ENCODE assay signal across 11 mouse cellular contexts in the genomic region with DNA sequence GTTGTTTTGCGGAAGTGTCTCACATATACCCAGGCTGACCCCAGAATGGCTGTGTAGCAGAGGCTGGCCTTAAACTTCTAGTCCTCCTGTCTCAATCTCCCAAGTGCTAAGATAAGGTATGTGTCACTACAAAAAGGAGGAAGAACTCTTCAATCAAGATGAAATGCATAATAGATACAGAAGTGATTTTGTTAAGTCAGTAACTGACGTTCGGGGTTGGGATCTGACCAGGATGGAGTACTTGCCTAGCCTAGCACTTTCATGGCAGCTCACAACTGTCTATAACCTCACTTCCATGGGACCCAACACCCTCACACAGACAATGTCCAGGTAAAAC.
DNase-seq lines count a peak whose midpoint lies in the region; ATAC-seq and TF ChIP-seq lines count a peak whose summit lies in the region.
"Had no signal": no experiment of that assay in that cellular context is flagged by ENCODE, and none has a peak within 500 bp of the region (broad histone marks: within the 10 kb centered on the region; RNA-seq: fewer than 3 reads in every experiment).

No protein-coding gene starts in this region.

- peaks cover 33% of the 10 kb centered on the region for H3K36me3 ChIP-seq in heart, adult 2 months (ENCODE audit: control insufficient read depth, insufficient read depth, low read length)
- no peaks in the 10 kb centered on the region for H3K36me3 ChIP-seq in intestine, embryonic 16.5 days (ENCODE audit: control insufficient read depth, insufficient read depth, low read length)
- H3K36me3 ChIP-seq in stomach, embryonic 14.5 days (ENCODE audit: control insufficient read depth, insufficient read depth, low read length), result no peaks in the 10 kb centered on the region
- H3K36me3 ChIP-seq: midbrain, embryonic 15.5 days had no signal

- no peak for DNase-seq in heart, adult 2 months
- DNase-seq in heart, postnatal 25 days (ENCODE audit: low spot score), result no peak
- DNase-seq in left cerebral cortex, adult 2 months (ENCODE audit: extremely low spot score in 1 of 2, low spot score in 2 of 2), result no peak
- DNase-seq in left cerebral cortex, postnatal 14 days (ENCODE audit: low spot score in 2 of 2), result no peak
- DNase-seq in adipocyte (ENCODE audit: low spot score), result no peak
- DNase-seq in urinary bladder, postnatal 14 days (ENCODE audit: low spot score), result no peak
- DNase-seq: lung, adult 2 months had no signal

- H3K79me2 ChIP-seq in heart, adult 2 months (replicated peaks; ENCODE audit: control insufficient read depth, insufficient read depth, low read length), result no peaks in the 10 kb centered on the region

- TF ChIP-seq EP300 in heart, adult 2 months (IDR thresholded peaks at IDR 0.05; ENCODE audit: insufficient read depth, low read depth, low read length), result no peak

- H3K9me3 ChIP-seq in intestine, embryonic 16.5 days (ENCODE audit: control insufficient read depth, low read length), result no peaks in the 10 kb centered on the region
- H3K9me3 ChIP-seq in stomach, embryonic 14.5 days (ENCODE audit: control insufficient read depth, low read depth, low read length), result no peaks in the 10 kb centered on the region
- H3K9me3 ChIP-seq: midbrain, embryonic 15.5 days had no signal

- intact Hi-C loops in heart, adult 2 months (cut with DNase I), result no loop called here
- intact Hi-C loops in heart, postnatal 25 days (cut with DNase I), result no loop called here
- intact Hi-C loops in left cerebral cortex, adult 2 months (cut with DNase I), result loop anchor here (5.0 kb wide), 1 partner anchor 62 kb away; no protein-coding TSS in a partner anchor
- intact Hi-C loops in left cerebral cortex, postnatal 14 days (cut with DNase I), result no loop called here

- no peak overlapping the region for H3K9ac ChIP-seq in heart, adult 2 months (ENCODE audit: low read depth, low read length)
- no peak overlapping the region for H3K9ac ChIP-seq in intestine, embryonic 16.5 days (ENCODE audit: low read depth, low read length)
- no peak overlapping the region for H3K9ac ChIP-seq in stomach, embryonic 14.5 days (replicated peaks; ENCODE audit: low read depth, low read length)
- H3K9ac ChIP-seq: midbrain, embryonic 15.5 days had no signal

- TF ChIP-seq POLR2A in heart, adult 2 months (IDR thresholded peaks at IDR 0.05; ENCODE audit: insufficient read depth, low read depth, low read length), result no peak

- H3K4me2 ChIP-seq in intestine, embryonic 16.5 days (ENCODE audit: low read depth, low read length), result no peak overlapping the region
- H3K4me2 ChIP-seq in stomach, embryonic 14.5 days (replicated peaks; ENCODE audit: low read depth, low read length), result no peak overlapping the region; the same call in 1 of the 2 replicates
- H3K4me2 ChIP-seq: midbrain, embryonic 15.5 days had no signal

- ATAC-seq in intestine, embryonic 16.5 days, result no peak
- no peak for ATAC-seq in stomach, embryonic 14.5 days (ENCODE audit: insufficient number of reproducible peaks, insufficient read depth, low FRiP score, low read depth)
- ATAC-seq: hindbrain, embryonic 16.5 days; midbrain, embryonic 15.5 days had no signal

- 44% methylated on average over 3 of the region's 3 CpGs for WGBS in heart, adult 2 months
- WGBS in intestine, embryonic 16.5 days, result 67% methylated on average over 3 of the region's 3 CpGs
- 59% methylated on average over 3 of the region's 3 CpGs for WGBS in stomach, embryonic 14.5 days

- H3K4me3 ChIP-seq in heart, adult 2 months, result no peak overlapping the region
- no peak overlapping the region for H3K4me3 ChIP-seq in left cerebral cortex, adult 2 months
- no peak overlapping the region for H3K4me3 ChIP-seq in intestine, embryonic 16.5 days (ENCODE audit: low read length)
- no peak overlapping the region for H3K4me3 ChIP-seq in stomach, embryonic 14.5 days (ENCODE audit: low read depth, low read length)
- H3K4me3 ChIP-seq: midbrain, embryonic 15.5 days had no signal

- TF ChIP-seq CTCF in heart, adult 2 months (IDR thresholded peaks at IDR 0.05), result no peak
- no peak for TF ChIP-seq CTCF in left cerebral cortex, adult 2 months (IDR thresholded peaks at IDR 0.05)

- H3K27me3 ChIP-seq in heart, adult 2 months (ENCODE audit: control insufficient read depth, insufficient read depth, low read length), result no peaks in the 10 kb centered on the region
- H3K27me3 ChIP-seq in intestine, embryonic 16.5 days (replicated peaks; ENCODE audit: control insufficient read depth, insufficient read depth, low read length), result no peaks in the 10 kb centered on the region
- H3K27me3 ChIP-seq in stomach, embryonic 14.5 days (ENCODE audit: control insufficient read depth, insufficient read depth, low read length), result no peaks in the 10 kb centered on the region
- H3K27me3 ChIP-seq: midbrain, embryonic 15.5 days had no signal

- peak overlapping the region; percentile 75 for H3K27ac ChIP-seq in heart, adult 2 months
- H3K27ac ChIP-seq in left cerebral cortex, adult 2 months, result peak overlapping the region; percentile 30; the same call in 1 of the 2 replicates
- H3K27ac ChIP-seq in intestine, embryonic 16.5 days (ENCODE audit: low read length), result peak overlapping the region; percentile 89
- peak overlapping the region; percentile 99 for H3K27ac ChIP-seq in stomach, embryonic 14.5 days (ENCODE audit: low read length)
- H3K27ac ChIP-seq: midbrain, embryonic 15.5 days had no signal

- H3K4me1 ChIP-seq in heart, adult 2 months (ENCODE audit: control insufficient read depth, insufficient read depth, low read length), result peaks cover 27% of the 10 kb centered on the region
- peaks cover 36% of the 10 kb centered on the region for H3K4me1 ChIP-seq in intestine, embryonic 16.5 days (ENCODE audit: control insufficient read depth, insufficient read depth, low read length)
- peaks cover 48% of the 10 kb centered on the region for H3K4me1 ChIP-seq in stomach, embryonic 14.5 days (ENCODE audit: control insufficient read depth, insufficient read depth, low read length)
- H3K4me1 ChIP-seq: midbrain, embryonic 15.5 days had no signal

Comparison
In these comparisons a context has a peak if more than half of its experiments do, and no peak if none do; other contexts are left out.
1. H3K27ac ChIP-seq: peak in every context shown above with its lines; median percentile 99 in stomach, embryonic 14.5 days; 89 in intestine, embryonic 16.5 days; 75 in heart, adult 2 months; 30 in left cerebral cortex, adult 2 months.